Mouse (Mus musculus) C2C12 (cell line): ENCODE results near the gene Tjp3.

Source experiments
- CTCF ChIP-seq: IDR thresholded peaks from one replicate; pipeline ENCODE4 v1.5.1; 2011; ENCODE audit not compliant: control insufficient read depth, insufficient read depth, insufficient read length
- MAX ChIP-seq: IDR thresholded peaks from one replicate; pipeline ENCODE4 v1.6.1; 2011; ENCODE audit warnings: mild to moderate bottlenecking, control low read depth

DNA sequence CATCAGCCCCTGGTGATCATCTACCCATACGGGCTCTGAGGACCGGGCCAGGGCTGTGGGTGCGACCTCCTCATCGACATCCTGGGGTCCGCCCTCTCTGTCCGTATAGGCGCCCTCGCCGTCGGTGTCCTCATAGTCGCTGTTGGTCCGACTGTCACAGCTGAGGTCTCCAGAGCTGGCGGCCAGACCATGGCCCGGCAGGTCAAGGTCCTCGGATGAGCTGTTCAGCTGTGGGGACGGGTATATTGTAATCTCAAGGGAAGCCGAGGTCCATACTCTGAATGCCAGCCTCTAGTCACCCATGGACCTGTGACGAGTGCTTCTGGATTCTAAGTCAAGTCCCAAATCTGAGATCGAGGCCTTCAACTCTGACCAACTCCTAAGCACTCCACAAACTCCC, 17.5 kb downstream of the Tjp3 start:
- TF ChIP-seq MAX (no peak), CTCF (no peak)
